Mouse (Mus musculus): ENCODE data around the gene Actr5. TPM values are rescaled to one million over a fixed set of nuclear protein-coding genes. Genes with fewer than 3 reads are reported as not detected.

Actr5 gene
- total and polyA plus RNA-seq, 3 experiments: 17.0 to 20.8 TPM; not detected in 1

DNA sequence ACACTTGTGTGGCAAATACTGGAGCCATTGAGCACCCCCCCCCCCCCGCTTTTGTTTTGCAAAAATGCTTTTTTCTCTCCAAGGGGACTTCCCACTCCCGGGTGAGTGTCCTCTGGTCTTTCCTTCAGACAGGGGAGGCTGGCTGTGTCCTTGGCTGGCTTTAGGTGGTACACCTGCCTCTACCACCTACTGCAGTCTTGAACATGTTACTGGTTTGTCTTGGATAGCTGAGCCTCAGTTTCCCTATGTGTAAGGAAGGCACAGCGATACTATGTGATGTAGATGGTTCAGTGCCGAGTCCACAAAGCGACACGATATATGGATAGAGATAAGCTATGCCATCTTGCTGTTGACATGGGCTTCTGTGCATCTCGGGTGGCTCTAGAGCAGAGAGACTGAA is 50.1 kb downstream of the Actr5 start:
- H3K27me3 ChIP-seq (ENCODE audit: control insufficient read depth in 1 of 2, insufficient read depth in 2 of 2, low read length in 2 of 2): no peaks in the 10 kb centered on the region

DNA sequence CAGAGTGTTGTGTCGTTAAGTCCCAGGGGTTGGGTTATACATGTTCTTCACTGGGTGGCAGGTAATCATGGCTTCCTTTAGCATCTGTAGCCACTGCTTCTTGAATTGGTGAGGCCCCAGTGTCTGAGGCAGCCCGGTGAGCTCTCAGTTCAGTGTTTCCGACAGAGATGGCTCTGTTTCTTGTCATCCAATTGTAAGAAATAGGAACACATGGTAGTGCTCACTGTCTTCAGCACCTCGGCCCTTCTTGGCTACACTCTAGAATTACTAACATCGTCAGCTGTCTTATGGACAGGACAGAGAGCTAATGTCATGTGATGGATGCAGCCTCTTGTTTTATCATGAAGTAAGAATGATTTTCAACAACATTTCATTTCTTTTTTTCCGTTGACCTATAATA is 50.5 kb downstream of the Actr5 start:
- no peak overlapping the region for H3K27ac ChIP-seq (ENCODE audit: control insufficient read depth, low read depth, low read length)
- H3K4me1 ChIP-seq (ENCODE audit: control insufficient read depth in 1 of 2, insufficient read depth in 2 of 2, low read length in 2 of 2): no peaks in the 10 kb centered on the region
- no peak for DNase-seq (ENCODE audit: low read depth, low spot score)
- TF ChIP-seq HCFC1 (IDR thresholded peaks at IDR 0.05; ENCODE audit: low read depth, low read length): no peak
- TF ChIP-seq TCF12 (IDR thresholded peaks at IDR 0.05; ENCODE audit: low read depth, low read length): no peak
- no peak for TF ChIP-seq ETS1 (IDR thresholded peaks at IDR 0.05; ENCODE audit: low read depth, low read length)
- TF ChIP-seq TAL1 (IDR thresholded peaks at IDR 0.05; ENCODE audit: low read length): no peak
- TF ChIP-seq MAZ (IDR thresholded peaks at IDR 0.05; ENCODE audit: low read depth, low read length): no peak
- no peak for TF ChIP-seq CTCF (IDR thresholded peaks at IDR 0.05 in 2 of 3, conservative IDR thresholded peaks at IDR 0.05 in 1 of 3; ENCODE audit: control insufficient read depth in 1 of 3, insufficient read depth in 1 of 3, low read depth in 2 of 3, low read length in 3 of 3, poor library complexity in 1 of 3, severe bottlenecking in 1 of 3)
- TF ChIP-seq CHD1 (IDR thresholded peaks at IDR 0.05; ENCODE audit: low read depth, low read length): no peak
- no peak for TF ChIP-seq GATA1 (IDR thresholded peaks at IDR 0.05; ENCODE audit: low read depth, low read length)
- no peak for TF ChIP-seq KAT2A (conservative IDR thresholded peaks at IDR 0.05; ENCODE audit: low read depth, low read length)
- no peak for TF ChIP-seq POLR2AphosphoS2 (IDR thresholded peaks at IDR 0.05; ENCODE audit: low read length)
- no peak for TF ChIP-seq USF1 (IDR thresholded peaks at IDR 0.05; ENCODE audit: low read depth, low read length)
- no peak for TF ChIP-seq POLR2AphosphoS5 (IDR thresholded peaks at IDR 0.05; ENCODE audit: borderline replicate concordance, low read depth, low read length)
- TF ChIP-seq SMC3 (IDR thresholded peaks at IDR 0.05; ENCODE audit: low read depth, low read length): no peak
- no peak for TF ChIP-seq BHLHE40 (IDR thresholded peaks at IDR 0.05; ENCODE audit: borderline replicate concordance, low read depth, low read length)
- TF ChIP-seq POLR2A (IDR thresholded peaks at IDR 0.05; ENCODE audit: control insufficient read depth in 1 of 2, insufficient read depth in 1 of 2, low read depth in 1 of 2, low read length in 2 of 2, poor library complexity in 1 of 2): no peak
- TF ChIP-seq ZMIZ1 (IDR thresholded peaks at IDR 0.05; ENCODE audit: low read depth, low read length): no peak
- no peaks in the 10 kb centered on the region for H3K36me3 ChIP-seq (ENCODE audit: control insufficient read depth in 1 of 2, insufficient read depth in 2 of 2, low read length in 2 of 2)
- H3K27me3 ChIP-seq (ENCODE audit: control insufficient read depth in 1 of 2, insufficient read depth in 2 of 2, low read length in 2 of 2): no peaks in the 10 kb centered on the region
- H3K4me3 ChIP-seq (ENCODE audit: control insufficient read depth in 1 of 2, insufficient read depth in 1 of 2, low read depth in 2 of 2, low read length in 2 of 2): no peak overlapping the region
- H3K9ac ChIP-seq (ENCODE audit: control insufficient read depth, low read depth, low read length, poor library complexity, severe bottlenecking): no peak overlapping the region
- H3K79me2 ChIP-seq (ENCODE audit: control insufficient read depth, insufficient read depth, low read length, poor library complexity): no peaks in the 10 kb centered on the region
- H3K9me3 ChIP-seq (replicated peaks; ENCODE audit: insufficient read depth, low read length): no peaks in the 10 kb centered on the region

More for the DNA sequence above, 50.1 kb downstream of the Actr5 start:
- DNase-seq (ENCODE audit: low read depth, low spot score): no peak
- TF ChIP-seq GATA1 (IDR thresholded peaks at IDR 0.05; ENCODE audit: low read depth, low read length): no peak
- TF ChIP-seq RAD21 (IDR thresholded peaks at IDR 0.05; ENCODE audit: low read depth, low read length): no peak
- no peak for TF ChIP-seq UBTF (IDR thresholded peaks at IDR 0.05; ENCODE audit: borderline replicate concordance, insufficient read depth, low read depth, low read length)
- TF ChIP-seq CHD2 (IDR thresholded peaks at IDR 0.05; ENCODE audit: low read length): no peak
- TF ChIP-seq NRF1 (IDR thresholded peaks at IDR 0.05; ENCODE audit: insufficient read depth, low read depth, low read length, poor library complexity, severe bottlenecking): no peak
- TF ChIP-seq TAL1 (IDR thresholded peaks at IDR 0.05; ENCODE audit: low read length): no peak
- TF ChIP-seq POLR2A (IDR thresholded peaks at IDR 0.05; ENCODE audit: control insufficient read depth in 1 of 2, insufficient read depth in 1 of 2, low read depth in 1 of 2, low read length in 2 of 2, poor library complexity in 1 of 2): no peak
- TF ChIP-seq USF2 (IDR thresholded peaks at IDR 0.05; ENCODE audit: borderline replicate concordance in 1 of 2, insufficient read depth in 1 of 2, low read depth in 1 of 2, low read length in 2 of 2): no peak
- TF ChIP-seq TBP (IDR thresholded peaks at IDR 0.05; ENCODE audit: low read depth, low read length): no peak
- no peak for TF ChIP-seq ELF1 (IDR thresholded peaks at IDR 0.05; ENCODE audit: low read depth, low read length)
- TF ChIP-seq MEF2A (IDR thresholded peaks at IDR 0.05; ENCODE audit: extremely low read depth, insufficient replicate concordance, low read depth, low read length, poor library complexity, severe bottlenecking): no peak
- no peak for TF ChIP-seq CHD1 (IDR thresholded peaks at IDR 0.05; ENCODE audit: low read depth, low read length)
- no peak for TF ChIP-seq E2F4 (IDR thresholded peaks at IDR 0.05; ENCODE audit: borderline replicate concordance, low read depth, low read length)
- no peak for TF ChIP-seq CTCF (IDR thresholded peaks at IDR 0.05 in 2 of 3, conservative IDR thresholded peaks at IDR 0.05 in 1 of 3; ENCODE audit: control insufficient read depth in 1 of 3, insufficient read depth in 1 of 3, low read depth in 2 of 3, low read length in 3 of 3, poor library complexity in 1 of 3, severe bottlenecking in 1 of 3)
- no peak for TF ChIP-seq POLR2AphosphoS5 (IDR thresholded peaks at IDR 0.05; ENCODE audit: borderline replicate concordance, low read depth, low read length)
- TF ChIP-seq USF1 (IDR thresholded peaks at IDR 0.05; ENCODE audit: low read depth, low read length): no peak
- Histone ChIP-seq H3K4me3 (ENCODE audit: control insufficient read depth in 1 of 2, insufficient read depth in 1 of 2, low read depth in 2 of 2, low read length in 2 of 2) (no peak overlapping the region), H3K27ac (ENCODE audit: control insufficient read depth, low read depth, low read length) (no peak overlapping the region), H3K9me3 (replicated peaks; ENCODE audit: insufficient read depth, low read length) (no peaks in the 10 kb centered on the region), H3K9ac (ENCODE audit: control insufficient read depth, low read depth, low read length, poor library complexity, severe bottlenecking) (no peak overlapping the region), H3K4me1 (ENCODE audit: control insufficient read depth in 1 of 2, insufficient read depth in 2 of 2, low read length in 2 of 2) (no peaks in the 10 kb centered on the region), H3K36me3 (ENCODE audit: control insufficient read depth in 1 of 2, insufficient read depth in 2 of 2, low read length in 2 of 2) (no peaks in the 10 kb centered on the region), H3K79me2 (ENCODE audit: control insufficient read depth, insufficient read depth, low read length, poor library complexity) (no peaks in the 10 kb centered on the region)

Measured in MEL (cell line).